Mouse (Mus musculus): ENCODE results near the gene Usp10. TPM values are rescaled to one million over a fixed set of nuclear protein-coding genes. Genes with fewer than 3 reads are reported as not detected.

The Usp10 gene
- total RNA-seq (2021), result 10 to 100 TPM; 70.5 to 75.0 TPM
- long read RNA-seq, experiment 1, transcript Usp10-202 (14 exons, 3,274 nt), result minor isoform, 16 of 62 reads
- long read RNA-seq, experiment 1, transcript Usp10-210 (14 exons, 3,726 nt), result major isoform, 24 of 62 reads
- long read RNA-seq, experiment 1, partial matches to known transcripts, result 14 of 62 reads
- long read RNA-seq, experiment 1, other reads (novel, unspliced or antisense), result 8 of 62 reads
- long read RNA-seq, experiment 2, transcript Usp10-210 (14 exons, 3,726 nt), result major isoform, 40 of 92 reads
- long read RNA-seq, experiment 2, transcript Usp10-202 (14 exons, 3,274 nt), result minor isoform, 22 of 92 reads
- long read RNA-seq, experiment 2, partial matches to known transcripts, result 23 of 92 reads
- long read RNA-seq, experiment 2, other reads (novel, unspliced or antisense), result 7 of 92 reads

GRCm38 (mm10) chr8:119909944-119910546 is at the start of gene Usp10:
Gene Usp10 (plus strand): TSS chr8:119910360.
- DNase-seq (ENCODE audit: low spot score in 2 of 2), result no peak

DNA sequence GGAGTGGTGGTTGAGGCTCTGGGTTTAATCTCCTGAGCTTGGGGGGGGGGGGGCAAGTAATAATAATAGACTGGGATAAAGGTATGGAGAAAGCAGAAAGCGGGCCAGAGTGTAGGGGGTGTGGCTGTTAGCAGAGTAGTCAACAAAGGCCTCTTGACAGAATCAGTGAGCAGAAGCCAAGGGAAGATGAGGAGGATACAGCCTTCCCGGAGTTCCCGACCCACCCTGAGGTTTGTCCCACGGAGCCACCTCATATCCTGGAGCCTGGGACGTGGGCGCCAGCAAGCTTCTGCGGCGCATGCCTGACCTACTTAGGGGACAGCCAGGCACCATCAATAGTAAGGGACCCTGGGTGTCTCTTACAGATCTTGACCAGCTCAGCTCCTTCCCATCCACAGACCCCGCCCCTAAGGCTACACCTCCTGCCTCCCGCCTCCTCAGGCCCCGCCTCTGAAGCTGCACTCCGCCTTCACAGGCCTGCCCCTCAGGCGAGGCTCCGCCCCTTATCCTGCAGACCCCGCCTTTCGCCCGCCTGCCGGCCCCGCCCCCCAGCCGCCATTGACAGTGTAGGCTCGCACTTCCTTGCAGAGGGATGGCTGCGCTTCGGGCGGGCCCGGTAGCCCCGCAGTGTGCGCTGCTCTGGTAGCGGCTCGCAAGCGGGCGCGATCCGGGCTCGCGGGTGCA is 48.3 kb upstream of the Usp10 start, which contains the start of gene Klhl36:
Gene Klhl36 (plus strand): TSS at position 561 of the 684 bp plus-strand sequence.
- DNase-seq (ENCODE audit: low spot score in 2 of 2), result peak; percentile 95 to 96

- no peak for DNase-seq (ENCODE audit: low spot score in 2 of 2)
These were observed 47.8 kb upstream of the Usp10 start for GRCm38 (mm10) chr8:119862390-119862734.

DNA sequence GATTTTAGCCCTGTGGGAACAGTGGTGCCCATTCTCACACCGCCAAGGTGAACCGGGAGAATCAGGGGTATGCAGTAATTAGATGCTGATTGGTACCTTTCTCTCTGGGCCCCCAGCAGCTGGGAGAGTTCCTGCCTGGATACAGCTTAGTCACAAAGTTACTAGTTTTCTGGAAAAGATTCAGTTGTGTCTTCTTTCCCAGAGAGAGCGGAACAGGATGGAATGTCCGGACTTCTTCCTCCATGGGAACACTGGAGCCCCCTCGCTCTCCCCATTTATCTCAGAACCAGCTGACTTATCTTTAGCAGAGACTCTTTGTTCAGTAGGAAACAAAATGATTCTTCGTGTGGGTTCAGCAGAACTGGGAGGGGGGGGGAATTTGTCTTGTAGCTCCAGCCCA is 47.4 kb upstream of the Usp10 start:
- no peak for DNase-seq (ENCODE audit: low spot score in 2 of 2)

- DNase-seq (ENCODE audit: low spot score in 2 of 2), result no peak
These were observed 40.5 kb upstream of the Usp10 start for GRCm38 (mm10) chr8:119869616-119870015.

DNA sequence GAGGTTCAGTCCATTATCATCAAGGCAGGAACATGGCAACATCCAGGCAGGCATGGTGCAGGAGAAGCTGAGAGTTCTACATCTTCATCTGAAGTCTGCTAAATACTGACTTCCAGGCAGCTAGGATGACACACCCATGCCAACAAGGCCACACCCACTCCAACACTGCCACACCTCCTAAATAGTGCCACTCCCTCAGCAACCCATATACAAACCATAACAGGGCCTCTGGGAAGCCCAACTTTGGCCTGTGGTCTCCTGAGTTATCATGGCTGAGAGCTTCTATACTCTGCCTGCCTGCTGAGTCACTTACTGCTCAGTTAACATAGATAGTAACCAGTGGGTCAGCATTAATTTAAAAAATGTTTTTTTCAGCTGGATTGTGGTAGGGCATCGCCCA is 37.0 kb upstream of the Usp10 start:
- no peak for DNase-seq (ENCODE audit: low spot score in 2 of 2)

DNA sequence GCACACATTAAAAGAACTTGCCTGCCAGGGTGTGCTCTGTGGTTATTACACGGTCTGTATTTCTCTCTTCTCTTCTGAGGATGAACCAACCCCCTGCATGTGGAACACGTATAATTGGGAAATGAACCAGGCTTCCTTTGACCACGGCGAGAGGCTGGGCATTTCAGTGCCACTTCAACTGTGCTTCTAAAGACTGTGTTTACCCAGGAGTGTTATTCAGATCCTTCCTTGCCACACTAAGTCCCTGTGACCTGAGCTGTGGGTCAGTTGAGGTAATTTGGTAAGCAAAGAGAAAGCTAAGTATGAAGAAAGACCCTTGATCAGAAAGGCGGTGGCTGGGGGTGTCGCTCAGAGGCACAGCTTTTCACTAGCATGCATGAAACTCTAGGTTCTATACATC is 28.9 kb upstream of the Usp10 start:
- no peak for DNase-seq (ENCODE audit: low spot score in 2 of 2)

DNA sequence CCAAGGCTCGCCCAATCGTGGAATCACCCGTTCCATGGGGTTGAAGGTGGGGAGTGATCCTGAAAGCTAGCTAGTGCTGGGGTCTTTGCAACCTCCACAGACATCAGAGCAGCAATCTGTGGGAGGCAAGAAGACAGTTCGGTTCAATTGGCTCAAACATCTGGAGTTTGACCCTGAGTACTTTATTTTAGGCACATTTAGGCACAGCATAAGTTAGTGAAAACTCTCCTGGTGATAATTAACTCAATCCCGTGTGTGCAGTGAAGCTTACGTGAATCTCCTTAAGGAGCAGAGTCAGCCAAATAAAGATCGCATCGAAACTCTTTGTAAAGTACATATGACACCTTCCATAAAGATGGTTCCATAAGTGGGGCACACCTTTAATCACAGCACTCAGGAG is 28.2 kb upstream of the Usp10 start:
- no peak for DNase-seq (ENCODE audit: low spot score in 2 of 2)

- no peak for DNase-seq (ENCODE audit: low spot score in 2 of 2)
These were observed 26.9 kb upstream of the Usp10 start for GRCm38 (mm10) chr8:119883281-119883680.

- DNase-seq (ENCODE audit: low spot score in 2 of 2), result peak in 1 of 2 experiments; percentile 33
These were observed 24.5 kb upstream of the Usp10 start for GRCm38 (mm10) chr8:119885612-119886011.

- DNase-seq (ENCODE audit: low spot score in 2 of 2), result no peak
These were observed 23.0 kb upstream of the Usp10 start for GRCm38 (mm10) chr8:119887130-119887529.

- DNase-seq (ENCODE audit: low spot score in 2 of 2), result no peak
These were observed 22.1 kb upstream of the Usp10 start for GRCm38 (mm10) chr8:119888012-119888411.

DNA sequence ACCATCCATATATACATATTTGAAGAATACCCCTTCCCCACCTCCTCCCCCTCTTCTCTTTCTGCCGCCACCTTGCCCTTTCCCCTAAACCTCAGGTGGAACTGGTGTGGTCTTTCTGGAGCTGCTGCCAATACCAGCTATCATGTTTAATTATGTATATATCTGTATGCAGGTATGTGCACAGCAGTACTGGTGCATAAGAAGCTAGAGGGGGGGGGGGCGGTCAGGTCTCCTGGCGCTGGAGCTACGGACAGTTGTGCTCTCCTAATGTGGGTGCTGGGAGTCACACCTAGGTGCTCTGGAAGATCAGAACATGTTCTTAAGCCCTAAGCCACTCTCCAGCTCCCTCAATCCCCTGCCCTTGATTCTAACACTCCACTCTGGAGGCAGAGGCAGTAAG is 13.1 kb upstream of the Usp10 start:
- DNase-seq (ENCODE audit: low spot score in 2 of 2), result no peak

GRCm38 (mm10) chr8:119897933-119898332 is 12.2 kb upstream of the Usp10 start:
- DNase-seq (ENCODE audit: low spot score in 2 of 2), result no peak

GRCm38 (mm10) chr8:119901349-119901748 is 8.8 kb upstream of the Usp10 start:
- DNase-seq (ENCODE audit: low spot score in 2 of 2), result no peak

GRCm38 (mm10) chr8:119901952-119902351 is 8.2 kb upstream of the Usp10 start:
- DNase-seq (ENCODE audit: low spot score in 2 of 2), result no peak

DNA sequence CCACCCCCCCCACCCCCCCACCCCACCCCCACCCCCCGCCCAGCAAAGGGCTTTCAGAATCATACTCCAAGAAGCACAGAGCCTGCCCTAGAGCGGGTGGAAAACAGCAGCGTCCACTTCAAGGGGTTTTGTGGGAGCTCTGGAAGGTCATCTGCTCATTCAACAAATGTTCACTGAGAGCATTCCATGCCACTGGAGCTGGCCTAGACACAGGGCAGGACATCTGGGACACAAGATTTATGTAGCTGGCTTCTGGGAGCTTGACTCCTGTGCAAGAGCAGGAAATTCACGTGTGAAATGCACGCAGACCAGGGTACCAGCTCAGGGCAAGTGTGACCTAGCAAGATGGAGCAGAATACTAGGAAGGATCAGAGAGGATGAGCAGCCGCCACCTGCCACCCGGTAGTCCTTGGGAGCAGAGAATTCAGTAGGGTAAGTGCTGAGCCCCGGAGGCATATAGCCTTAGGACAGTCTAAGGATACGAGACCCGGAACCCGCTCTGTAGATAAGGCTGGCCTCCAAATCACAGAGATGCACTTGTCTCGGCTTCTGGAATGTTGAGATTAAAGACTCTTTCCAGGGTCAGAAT is 5.7 kb upstream of the Usp10 start:
- no peak for DNase-seq (ENCODE audit: low spot score in 2 of 2)

DNA sequence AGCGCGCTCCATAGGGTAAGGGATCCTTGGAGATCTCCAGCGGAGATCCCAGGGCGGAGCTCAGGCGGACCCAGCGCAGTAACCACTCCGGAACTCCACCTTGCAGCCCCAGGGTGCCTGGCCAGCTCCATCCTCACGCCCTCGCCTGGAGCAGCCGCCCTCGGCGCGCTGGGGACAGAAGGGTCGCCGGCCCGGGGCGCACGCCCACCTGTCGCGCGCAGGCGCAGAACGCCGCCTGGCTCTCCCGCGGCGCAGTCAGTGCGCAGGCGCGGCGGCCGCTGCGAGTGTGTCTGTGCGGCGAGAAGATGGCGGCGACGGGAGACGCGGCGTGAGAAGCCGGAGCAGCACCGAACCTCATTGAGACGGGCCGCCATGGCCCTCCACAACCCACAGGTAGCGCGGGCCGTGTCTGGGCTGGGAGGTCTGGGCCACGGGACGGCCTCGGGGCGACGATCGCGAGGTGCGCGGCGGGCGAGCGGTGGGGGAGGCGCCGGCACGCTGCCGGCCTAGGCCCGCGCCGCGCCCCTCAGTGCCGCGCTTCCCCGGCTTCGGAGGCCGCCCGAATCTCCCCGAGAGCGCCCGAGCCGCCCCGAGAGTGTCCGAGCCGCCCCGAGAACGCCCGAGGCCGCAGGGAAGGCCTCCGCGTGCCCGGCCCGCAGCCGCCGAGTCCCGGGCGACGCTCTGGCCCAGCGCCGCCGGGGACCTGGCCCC is 542 bp downstream of the Usp10 start, which contains the start of gene Gm20388:
Gene Gm20388 (plus strand): TSS at position 295 of the 711 bp plus-strand sequence.
- DNase-seq (ENCODE audit: low spot score in 2 of 2), result peak; percentile 83 to 90

GRCm38 (mm10) chr8:119911258-119911962 is 1.2 kb downstream of the Usp10 start:
- DNase-seq (ENCODE audit: low spot score in 2 of 2), result no peak

GRCm38 (mm10) chr8:119912643-119913042 is 2.5 kb downstream of the Usp10 start:
- DNase-seq (ENCODE audit: low spot score in 2 of 2), result no peak

Data from gastrocnemius, postnatal 4 days (tissue).